Mouse (Mus musculus) brown adipose tissue, adult 24 weeks (tissue): Measurements from ENCODE around the gene B3galnt1. TPM values are rescaled to one million over a fixed set of nuclear protein-coding genes. Genes with fewer than 3 reads are reported as not detected.

Experiments used
- H3K27ac ChIP-seq: fragments of 200-500 bp; replicated peaks from 2 replicates; pipeline ENCODE4 v1.5.1; 2012; ENCODE audit warnings: low read depth, mild to moderate bottlenecking, low read length
- H3K4me1 ChIP-seq: fragments of 200-500 bp; 2 replicates; pipeline ENCODE4 v1.6.1; 2012; ENCODE audit warnings: low read length, mixed read lengths; ENCODE audit not compliant: control insufficient read depth, insufficient read depth, insufficient read length
- H3K4me3 ChIP-seq: fragments of 200-500 bp; 2 replicates; pipeline ENCODE4 v1.5.1; 2012; ENCODE audit warnings: low read depth, mild to moderate bottlenecking, low read length, moderate library complexity; ENCODE audit not compliant: insufficient read depth
- polyA plus RNA-seq: library from polyadenylated mRNA; stranded (reverse); fragments of >200 nt; gene quantifications from 2 replicates; pipeline ENCODE4 v1.2.4, GENCODE M21; 2012; ENCODE audit not compliant: missing spikeins, insufficient read depth, insufficient read length

B3galnt1 gene
- polyA plus RNA-seq, result 6.9 and 8.8 TPM in 2 replicates

DNA sequence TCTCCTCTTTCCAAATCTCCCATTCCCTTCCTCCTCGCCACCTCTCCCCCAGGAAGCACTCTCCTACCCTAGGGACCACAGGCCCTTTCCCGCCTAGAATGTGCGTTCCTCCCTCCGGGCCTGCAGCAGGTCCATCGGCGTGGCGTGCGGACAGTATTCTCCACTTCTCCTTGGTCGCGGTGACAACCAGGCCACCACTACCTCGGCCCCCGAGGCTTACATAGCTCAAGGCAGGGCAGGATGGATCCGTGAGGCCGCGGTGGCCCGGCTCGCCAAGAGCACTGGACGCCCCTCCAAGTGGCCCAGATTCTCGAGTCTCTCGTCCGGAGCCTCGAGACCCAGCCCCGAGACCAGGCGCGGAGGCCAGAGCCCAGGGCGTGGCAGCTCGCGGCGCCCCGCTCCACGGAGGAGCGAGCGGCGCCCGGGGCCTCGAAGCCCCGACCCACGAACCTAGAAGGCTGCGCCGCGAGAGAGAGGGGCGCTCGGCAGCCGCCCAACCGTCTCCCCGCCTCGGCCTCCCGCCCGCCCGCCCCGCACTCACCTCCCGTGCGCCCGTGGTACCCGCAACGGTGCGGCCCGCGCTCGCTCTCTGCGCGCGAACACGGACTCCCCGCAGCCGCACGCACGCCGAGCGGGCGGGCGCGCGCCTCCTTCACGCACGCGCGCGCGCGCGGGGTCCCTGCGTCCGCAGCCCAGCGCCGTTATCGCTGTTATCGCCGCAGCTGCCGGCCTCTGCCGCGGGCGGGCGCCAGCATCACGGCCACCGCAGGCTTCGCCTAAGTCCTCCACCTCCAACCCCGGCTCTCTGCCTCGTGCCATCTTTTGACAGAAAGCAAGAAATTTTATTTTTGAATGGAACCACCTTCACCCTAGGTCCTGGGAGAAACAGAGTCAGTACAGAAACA, at the start of gene B3galnt1:
Gene B3galnt1 (minus strand): TSS at position 700 of the 905 bp plus-strand sequence.
- H3K27ac ChIP-seq, result peak within 1 kb of the TSS; percentile 65
- H3K4me3 ChIP-seq, result peak within 1 kb of the TSS; percentile 82
- peaks cover 7% of the 10 kb centered on the region for H3K4me1 ChIP-seq

DNA sequence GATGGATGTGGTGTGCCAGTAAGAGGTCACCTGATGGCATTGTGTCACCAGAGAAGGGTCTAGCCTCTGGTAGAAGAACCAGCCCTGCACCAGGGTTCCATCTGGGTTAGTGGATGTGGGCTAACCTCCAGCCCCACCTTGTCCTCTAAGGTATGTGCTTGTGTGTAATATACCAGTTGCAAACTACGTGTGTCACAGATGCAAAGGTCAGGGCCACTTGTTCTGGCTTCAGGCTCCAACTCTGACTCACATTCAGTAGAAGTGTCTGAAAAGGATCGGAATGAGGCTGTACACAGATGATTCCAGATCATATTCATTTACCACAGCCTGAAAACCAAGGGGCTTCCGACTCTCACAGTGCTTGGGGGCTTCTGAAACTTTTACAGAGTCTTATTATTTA, 35.8 kb upstream of the B3galnt1 start:
- Histone ChIP-seq H3K4me3 (no peak overlapping the region), H3K27ac (peak overlapping the region; percentile 100), H3K4me1 (peaks cover 25% of the 10 kb centered on the region)

DNA sequence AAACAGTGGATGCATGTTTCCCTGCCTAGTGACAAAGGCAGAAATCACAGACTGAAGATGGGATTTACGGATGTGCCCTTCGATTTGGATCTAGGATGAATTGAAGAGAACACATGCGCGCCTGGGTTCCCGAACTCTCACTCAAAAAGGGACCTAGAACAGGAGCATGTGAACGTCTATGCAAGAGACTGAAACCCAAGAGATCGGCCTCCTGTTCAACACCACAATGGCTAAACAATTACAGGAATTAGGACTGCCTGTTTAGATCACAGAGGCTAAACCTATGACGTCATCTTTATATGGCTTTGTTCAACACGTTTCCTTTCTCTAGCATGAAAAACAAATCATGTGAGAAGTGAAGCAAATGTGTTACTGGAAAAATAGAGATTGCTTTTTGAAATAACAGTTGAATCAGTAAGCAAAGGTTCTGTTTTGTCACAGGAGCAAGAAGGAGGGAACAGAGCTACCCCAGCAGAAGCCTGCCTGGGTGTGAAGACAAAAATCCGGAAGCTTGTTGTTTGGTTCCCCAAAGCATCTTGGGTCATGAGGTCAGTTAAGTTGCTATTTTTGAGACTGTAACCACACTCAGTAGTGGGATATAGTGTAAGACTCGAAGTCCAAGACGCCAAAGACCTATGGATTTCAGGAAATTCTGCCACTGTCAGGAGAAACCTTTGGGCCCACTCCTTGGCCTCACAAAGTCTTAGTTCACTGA, 35.1 kb upstream of the B3galnt1 start:
- Histone ChIP-seq H3K27ac (peak overlapping the region; percentile 100), H3K4me1 (peaks cover 25% of the 10 kb centered on the region), H3K4me3 (no peak overlapping the region)

DNA sequence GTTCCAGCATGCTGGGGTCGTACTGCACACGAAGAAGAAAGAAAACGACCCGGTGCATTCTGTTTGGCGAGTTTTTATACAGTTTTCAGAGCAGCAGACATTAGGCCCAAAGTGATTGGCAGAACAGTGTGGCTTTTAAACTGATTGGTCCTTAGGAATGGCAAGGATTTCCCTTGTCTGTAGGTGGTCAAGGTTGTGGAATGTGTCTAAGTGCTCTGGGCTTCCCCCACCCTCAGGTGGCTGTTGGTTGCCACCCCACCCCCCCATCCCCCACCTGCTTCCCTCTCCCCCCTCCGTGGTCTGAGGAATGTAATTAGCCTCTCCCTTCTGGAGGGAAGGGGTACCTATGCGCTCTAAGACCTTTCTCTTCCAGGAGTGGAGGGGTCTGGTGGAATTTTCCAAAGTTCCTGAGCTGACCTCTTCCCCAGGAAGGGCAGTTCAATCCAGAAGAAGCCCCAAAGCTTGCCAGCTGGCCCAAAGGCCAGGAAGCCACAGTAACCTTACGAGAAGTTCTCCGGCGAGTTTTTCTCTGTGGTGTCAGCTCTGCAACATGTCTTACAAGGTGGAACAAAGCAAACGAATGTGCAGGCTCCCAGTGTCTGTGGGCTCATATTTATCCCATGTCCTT, 28.3 kb upstream of the B3galnt1 start:
- no peak overlapping the region for H3K4me3 ChIP-seq
- H3K4me1 ChIP-seq, result peaks cover 19% of the 10 kb centered on the region; the same call in 1 of the 2 replicates
- peak overlapping the region; percentile 88 for H3K27ac ChIP-seq

DNA sequence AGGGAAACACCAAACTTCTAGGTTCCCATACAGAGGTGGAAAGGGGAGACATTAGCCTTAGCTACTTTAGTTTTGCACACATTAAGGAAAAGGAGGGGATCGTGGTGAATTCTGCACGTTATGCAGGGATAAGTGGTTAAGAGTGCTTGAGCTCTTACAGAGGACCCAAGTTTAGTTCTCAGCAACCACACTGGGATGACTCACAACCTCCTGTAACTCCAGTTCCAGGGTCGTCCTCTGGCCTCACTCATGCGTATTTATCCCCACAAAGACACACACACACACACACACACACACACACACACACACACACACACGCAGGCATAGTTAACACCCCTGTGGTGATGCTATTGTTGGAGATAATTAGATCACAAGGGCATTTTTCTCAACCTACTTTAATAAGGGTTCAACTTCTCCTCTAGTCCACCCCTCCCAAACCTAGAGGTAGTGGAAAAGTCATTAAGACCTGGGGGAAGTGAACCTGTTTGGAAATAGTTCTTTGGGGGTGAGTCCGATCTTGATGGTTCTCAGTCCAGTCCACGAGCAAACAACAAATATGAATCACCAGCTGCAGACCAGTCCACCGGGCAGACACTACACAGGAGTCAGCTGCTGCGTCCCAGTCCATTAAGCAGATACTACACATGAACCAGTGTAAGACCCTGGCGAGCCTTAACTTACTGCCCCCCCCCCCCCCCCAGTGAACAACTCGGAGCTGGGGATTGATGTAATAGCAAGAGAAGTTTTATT, 27.6 kb upstream of the B3galnt1 start:
- Histone ChIP-seq H3K27ac (peak overlapping the region; percentile 81), H3K4me1 (peaks cover 19% of the 10 kb centered on the region; the same call in 1 of the 2 replicates), H3K4me3 (no peak overlapping the region)

DNA sequence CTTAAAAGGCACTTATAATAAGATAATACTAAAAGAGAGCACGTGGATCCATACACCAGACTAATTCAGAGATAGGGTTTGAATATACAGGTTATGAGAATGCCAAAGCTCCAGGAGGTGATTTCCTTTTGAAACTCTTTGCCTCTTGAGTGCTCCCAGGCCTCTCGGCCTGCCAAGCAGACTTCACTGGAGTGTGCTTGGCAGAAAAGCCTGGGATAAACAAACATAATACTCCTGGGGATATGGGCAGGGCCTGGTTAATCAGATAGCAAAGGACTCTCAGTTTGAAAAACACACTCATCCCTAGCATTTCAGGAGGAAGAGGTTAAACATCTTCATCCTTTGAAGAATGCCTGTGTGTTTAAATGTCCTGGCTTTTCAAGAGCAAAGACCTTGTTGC, 25.4 kb upstream of the B3galnt1 start:
- no peak overlapping the region for H3K27ac ChIP-seq
- H3K4me3 ChIP-seq, result no peak overlapping the region
- H3K4me1 ChIP-seq, result peaks cover 12% of the 10 kb centered on the region; the same call in 1 of the 2 replicates

DNA sequence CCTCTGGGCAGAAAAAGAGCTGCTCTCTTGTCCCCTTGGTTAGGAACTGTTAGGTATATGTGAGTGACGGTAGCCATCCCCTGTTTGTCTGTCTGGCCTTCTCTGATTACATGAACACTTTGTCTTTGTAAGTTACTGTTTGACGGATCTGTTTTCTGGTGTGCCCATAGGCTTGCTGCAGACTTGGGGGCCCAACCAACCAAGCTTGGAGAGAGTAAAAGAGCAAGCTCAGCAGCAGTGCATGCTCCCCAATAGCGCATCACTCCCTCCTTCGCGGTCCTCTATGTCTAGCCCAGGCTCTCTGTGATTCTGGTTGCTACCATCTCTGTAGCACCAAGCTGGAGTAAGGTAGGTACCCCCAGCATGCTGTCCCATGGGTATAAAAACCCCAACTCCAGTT, 9.1 kb upstream of the B3galnt1 start:
- H3K27ac ChIP-seq, result no peak overlapping the region
- H3K4me3 ChIP-seq, result no peak overlapping the region
- no peaks in the 10 kb centered on the region for H3K4me1 ChIP-seq

DNA sequence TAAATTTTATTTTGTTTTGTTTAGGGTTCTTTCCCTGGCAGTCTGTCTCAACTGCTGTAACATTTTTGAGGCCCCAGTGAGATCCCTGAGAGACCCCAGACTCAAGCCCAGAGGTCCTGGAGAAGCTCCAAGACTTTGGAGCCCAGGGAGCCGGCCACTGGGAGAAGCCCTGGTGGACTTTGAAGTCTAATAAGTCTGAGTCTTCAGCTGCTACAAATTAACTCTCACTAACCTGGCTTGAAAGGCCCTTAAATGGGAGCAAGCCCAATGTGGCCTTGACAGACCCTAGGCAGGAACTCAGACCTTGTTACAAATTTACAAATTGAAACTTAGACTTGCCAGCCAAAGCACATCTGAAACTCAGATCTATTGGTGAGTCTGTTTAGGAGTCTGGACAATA, 8.7 kb upstream of the B3galnt1 start:
- Histone ChIP-seq H3K4me3 (no peak overlapping the region), H3K4me1 (no peaks in the 10 kb centered on the region), H3K27ac (no peak overlapping the region)

DNA sequence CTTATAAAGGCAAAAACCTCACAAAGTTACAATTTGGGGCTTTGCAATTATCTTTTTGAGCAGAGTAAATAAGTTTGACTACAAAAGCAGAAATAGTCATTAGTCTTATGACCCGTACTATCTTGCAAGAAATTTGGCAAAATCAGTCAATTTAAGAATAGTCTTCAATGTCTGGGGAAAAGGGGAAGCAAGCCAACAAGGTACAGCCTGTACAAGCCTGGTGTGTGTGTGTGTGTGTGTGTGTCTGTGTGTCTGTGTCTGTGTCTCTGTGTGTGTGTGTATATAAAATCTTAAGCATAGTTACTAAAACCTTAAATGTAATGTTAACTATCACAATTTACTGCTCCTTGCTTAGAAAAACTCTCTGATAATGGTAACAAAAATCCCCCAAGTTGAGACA, 8.2 kb upstream of the B3galnt1 start:
- Histone ChIP-seq H3K4me1 (no peaks in the 10 kb centered on the region), H3K4me3 (no peak overlapping the region), H3K27ac (no peak overlapping the region)

DNA sequence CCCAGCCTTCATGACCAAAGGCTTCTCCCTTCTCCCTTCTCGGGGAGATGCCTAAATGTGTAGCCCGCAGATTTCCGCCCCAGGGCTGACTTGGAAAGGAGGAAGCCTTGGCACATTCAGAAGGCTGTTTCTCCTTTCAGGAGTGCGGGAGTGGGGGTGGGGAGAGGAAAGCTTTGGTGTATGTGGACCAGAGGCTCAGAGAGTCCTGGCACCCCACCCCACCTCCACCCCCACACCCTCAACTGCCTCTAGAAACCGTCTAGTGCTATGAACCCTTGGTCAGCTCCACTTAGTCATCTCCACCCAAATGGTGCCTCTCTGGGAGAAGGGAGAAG, 373 bp upstream of the B3galnt1 start:
- peaks cover 7% of the 10 kb centered on the region for H3K4me1 ChIP-seq
- H3K4me3 ChIP-seq, result peak overlapping the region; percentile 82
- peak overlapping the region; percentile 65 for H3K27ac ChIP-seq

DNA sequence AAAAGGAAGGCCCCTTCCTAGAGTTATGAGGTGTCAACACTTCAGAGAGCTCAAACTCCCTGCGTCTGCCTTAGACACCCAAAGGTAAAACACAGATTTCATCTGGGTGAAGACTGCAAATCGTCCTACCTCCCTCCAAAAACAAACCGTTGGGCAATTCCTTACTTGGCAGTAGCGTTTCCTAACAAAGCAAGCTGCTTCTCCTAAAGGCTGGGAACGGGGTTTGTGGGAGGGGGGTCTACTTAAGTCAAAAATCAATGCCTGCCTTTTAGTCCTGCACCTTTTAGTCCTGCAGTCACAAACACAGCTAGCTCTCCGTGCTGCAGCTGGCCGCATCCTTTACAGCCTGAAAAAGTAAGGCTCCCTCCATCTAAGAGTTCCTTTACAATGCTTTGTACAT, 944 bp downstream of the B3galnt1 start:
- Histone ChIP-seq H3K27ac (peak overlapping the region; percentile 62), H3K4me1 (peaks cover 7% of the 10 kb centered on the region), H3K4me3 (peak overlapping the region; percentile 82)

DNA sequence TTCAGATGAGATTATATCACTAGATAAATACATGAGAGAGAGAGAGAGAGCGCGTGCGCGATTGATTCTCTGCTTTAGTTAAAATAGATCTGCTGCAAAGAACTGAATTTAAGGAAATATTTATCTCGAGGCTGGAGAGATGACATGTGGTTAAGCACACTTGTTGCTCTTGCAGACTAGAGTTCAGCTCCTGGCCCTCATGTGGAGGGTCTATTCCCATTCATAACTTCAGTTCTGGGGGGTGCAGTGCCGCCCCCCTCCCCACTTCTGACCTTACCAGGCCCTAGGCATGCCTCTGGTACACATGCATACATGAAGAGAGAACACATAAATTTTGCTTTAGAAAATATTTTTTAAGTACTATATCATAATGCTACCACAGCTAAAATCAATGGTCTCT, 1.5 kb downstream of the B3galnt1 start:
- Histone ChIP-seq H3K27ac (0 out of 2 replicates have a peak overlapping the region, but pooled peaks have one; percentile 62), H3K4me3 (peak overlapping the region; percentile 82; the same call in 1 of the 2 replicates), H3K4me1 (peaks cover 7% of the 10 kb centered on the region)

DNA sequence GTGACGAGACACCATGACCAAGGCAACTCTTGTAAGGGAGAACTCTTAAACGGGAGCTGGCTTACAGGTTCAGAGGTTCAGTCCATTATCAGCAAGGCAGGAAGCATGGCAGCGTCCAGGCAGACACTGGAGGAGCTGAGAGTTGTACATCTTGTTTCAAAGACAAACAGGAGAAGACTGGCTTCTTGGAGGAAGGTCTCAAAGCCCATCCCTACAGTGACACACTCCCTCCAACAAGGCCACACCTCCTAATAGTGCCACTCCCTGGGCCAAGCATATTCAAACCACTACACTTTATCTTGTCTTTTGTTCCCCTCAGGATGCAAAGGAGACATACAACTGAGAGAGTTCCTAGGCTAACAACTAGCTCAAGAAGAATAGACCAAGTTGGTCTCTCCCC, 2.6 kb downstream of the B3galnt1 start:
- no peak overlapping the region for H3K27ac ChIP-seq
- no peak overlapping the region for H3K4me3 ChIP-seq
- peaks cover 7% of the 10 kb centered on the region for H3K4me1 ChIP-seq

DNA sequence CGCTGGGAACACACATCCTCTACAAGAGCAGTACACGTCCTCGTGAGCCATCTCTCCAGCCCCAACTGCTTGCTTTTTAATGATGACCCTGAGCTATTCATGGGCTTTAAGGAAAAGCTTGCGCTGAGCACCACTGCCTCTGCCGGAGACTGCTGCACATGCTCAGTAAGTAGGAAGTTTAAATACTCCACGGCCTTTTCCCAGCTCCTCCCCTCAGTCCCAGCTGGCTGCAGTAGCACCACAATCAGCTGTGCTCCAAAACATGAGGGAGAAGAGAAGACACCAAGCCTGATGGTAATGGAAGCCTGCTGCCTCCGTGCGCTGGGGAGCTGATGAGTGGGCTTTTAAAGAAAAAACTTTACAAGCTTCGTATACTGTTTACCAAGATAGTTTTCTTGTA, 4.7 kb downstream of the B3galnt1 start:
- peaks cover 7% of the 10 kb centered on the region for H3K4me1 ChIP-seq
- no peak overlapping the region for H3K27ac ChIP-seq
- H3K4me3 ChIP-seq, result no peak overlapping the region

DNA sequence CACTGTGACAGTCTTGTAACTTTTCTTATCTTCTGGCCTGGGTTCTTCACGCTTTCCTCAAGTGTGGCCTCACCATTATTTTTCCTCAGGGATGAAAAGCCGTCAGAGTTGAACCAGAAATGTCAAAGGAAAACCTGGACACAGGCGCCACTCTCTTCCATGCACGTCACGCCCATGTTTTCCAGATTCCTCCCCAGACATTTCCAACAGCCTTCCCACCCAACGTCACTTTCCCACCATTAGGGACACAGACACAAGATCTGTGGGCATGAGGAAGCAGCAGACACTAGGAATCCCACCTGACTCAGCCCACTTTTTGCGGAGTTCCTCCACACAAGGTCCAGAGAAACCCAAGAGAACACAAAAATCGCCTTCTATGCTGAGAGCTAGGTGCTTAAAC, 5.3 kb downstream of the B3galnt1 start:
- Histone ChIP-seq H3K27ac (no peak overlapping the region), H3K4me3 (no peak overlapping the region), H3K4me1 (peaks cover 7% of the 10 kb centered on the region)
